Mouse (Mus musculus) lung, postnatal 25 days (tissue): ENCODE measurements around the gene Fgf23.

Experiments
- DNase-seq: peaks from one replicate; pipeline ENCODE4 v3.0.0; 2022; ENCODE audit warnings: low spot score

The Fgf23 gene

DNA sequence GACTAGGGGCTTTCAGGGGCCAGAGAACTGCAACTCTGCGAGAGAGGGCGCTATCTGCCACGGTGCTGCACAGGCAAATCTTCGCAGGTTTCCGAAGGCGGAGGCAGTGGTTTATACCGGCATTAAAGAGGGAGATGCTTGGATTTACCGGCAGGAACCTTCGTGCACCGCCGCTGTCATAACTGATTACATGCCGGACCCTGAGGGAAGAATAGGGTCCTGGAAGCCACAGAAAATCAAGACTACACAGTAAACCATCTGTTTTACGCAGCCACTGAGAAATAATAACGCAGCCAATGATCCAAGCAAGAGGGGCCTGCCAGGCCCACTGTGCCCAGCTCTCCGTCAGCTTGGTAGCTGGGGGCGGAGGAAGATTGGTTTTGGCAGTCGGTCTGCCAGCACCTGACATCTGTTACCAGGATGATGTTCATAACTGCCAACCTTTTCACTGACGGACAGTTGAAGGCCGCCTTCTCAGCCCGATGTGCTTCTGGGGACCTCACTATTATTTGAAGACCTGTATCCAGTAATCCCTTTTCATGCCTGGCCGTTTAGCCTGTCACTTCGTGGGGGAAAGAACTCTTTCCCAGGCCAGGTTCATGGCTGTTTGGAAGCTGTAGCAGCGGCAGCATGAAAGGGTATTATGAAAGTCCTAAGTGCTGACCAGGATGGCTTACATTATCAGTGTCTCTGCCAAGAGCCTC, 42.2 kb downstream of the Fgf23 start:
- DNase-seq: no peak

DNA sequence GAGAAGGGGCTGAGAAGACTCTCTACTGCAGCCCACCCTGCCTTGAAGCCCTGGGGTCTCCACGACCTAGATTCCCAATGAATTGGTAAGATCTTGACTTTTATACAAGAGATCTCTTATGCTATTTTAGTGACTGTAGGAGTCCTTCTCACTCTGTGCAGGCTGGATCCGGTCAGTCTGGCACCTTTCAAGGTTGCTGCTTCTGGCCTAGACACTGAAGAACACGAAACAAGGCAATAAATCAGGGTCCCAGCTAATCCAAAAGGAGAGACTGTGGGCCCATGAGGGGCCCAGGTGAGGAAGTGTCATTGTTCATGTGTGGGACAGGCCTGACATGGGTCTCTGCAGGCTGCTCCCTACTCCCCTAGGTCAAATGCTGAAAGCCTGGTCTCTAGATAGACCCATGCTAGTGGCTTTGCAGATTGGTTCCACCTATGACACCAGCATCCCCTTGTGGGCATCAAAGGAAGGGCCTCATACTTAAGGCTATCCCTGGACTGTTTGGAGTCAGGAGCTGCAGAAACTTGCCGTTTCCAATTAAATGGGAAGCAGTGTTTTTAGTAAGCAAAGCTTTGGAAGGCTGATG, 49.6 kb downstream of the Fgf23 start:
- no peak for DNase-seq

DNA sequence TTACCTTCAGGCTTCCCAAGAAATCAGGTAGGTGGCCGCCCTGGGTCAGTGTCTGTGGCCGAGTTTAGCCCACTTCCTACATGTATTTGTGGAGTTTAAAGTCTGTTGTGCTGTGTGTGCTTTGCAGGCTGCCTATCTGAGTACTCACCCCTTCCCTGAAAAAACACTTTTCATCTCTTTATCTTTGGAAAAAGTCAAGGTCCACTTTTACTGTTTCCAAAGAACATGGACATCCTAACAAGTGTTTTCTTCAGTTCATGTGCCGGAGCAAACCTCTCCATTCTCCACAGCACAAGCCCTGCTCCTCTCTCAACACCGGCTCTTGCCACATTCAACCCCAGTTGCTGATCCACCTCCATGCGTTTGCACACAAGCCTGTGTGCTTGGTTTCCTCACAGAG, 50.3 kb downstream of the Fgf23 start:
- DNase-seq: no peak

DNA sequence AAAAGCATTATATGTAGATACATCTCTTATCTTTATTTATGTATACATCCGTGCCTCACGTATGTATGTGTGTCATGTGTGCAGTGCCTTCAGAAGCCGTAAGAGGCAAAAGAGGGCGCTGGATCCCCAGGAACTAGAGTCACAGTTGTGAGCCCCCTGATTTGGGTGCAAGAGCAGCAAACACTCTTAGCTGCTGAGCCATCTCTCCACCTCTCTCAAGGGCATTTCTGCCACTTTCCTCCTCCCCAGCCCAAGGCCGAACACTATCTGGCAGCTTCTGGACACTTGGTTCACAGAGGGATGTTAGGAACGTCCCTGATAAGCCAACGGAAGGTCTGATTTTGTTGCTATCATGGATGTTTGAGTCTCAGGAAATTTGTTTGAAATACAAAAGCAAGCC, 50.8 kb downstream of the Fgf23 start:
- DNase-seq: no peak

DNA sequence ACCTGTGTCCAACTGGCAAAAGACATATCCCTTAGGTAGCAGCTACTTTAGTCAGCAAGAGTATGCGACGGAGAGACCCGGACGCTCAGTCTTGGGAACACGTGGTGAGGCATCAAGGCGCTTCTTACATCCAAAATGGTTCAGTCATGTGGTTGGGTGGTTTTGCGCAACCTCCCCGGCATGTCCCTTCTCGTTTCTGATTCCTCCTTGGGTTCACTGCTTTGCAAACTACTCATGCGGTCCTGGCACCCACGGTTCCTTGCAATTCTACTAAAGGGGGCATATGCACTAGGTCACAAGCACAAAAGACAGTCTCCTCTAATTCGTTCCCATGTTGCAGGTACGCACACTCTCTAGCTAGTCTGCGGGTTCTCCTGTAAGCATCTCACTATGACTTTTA, 57.0 kb downstream of the Fgf23 start:
- no peak for DNase-seq

DNA sequence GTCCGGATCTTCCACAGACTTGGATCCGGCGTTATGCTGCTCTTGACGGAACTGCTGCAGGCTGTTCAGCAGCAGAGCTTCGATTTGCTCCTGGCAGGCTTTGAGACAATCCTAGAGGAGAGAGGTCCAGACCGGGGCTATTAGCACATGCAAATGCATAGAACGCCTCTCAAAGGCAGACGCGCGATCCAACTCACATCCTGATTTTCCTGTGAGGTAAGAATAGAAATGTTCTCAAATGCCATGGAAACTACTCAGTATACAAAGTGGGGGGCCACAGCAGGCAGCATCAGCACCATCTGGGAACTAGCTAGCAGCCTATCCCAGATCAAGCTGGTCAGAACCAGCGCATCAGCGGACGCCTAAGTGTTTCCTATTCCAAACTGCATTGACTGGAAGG, 57.7 kb downstream of the Fgf23 start:
- no peak for DNase-seq
